Mouse (Mus musculus) central nervous system, embryonic 18 days (tissue): ENCODE measurements around the gene Arl8b. TPM values are rescaled to one million over a fixed set of nuclear protein-coding genes. Genes with fewer than 3 reads are reported as not detected.

Experiments used
- polyA plus RNA-seq: library from polyadenylated mRNA; depleted of rRNA; stranded (reverse); fragments of >200 nt; gene quantifications from 2 replicates; pipeline ENCODE4 v1.2.3, GENCODE M21; 2012; rRNA removed

Arl8b gene
- 41.4 and 41.7 TPM in 2 replicates for polyA plus RNA-seq

GRCm38 (mm10) chr6:108782526-108783183, at the start of gene Arl8b:
Gene Arl8b, plus strand, starts transcription at chr6:108783099.

GRCm38 (mm10) chr6:108828234-108828868, 45.5 kb downstream of the Arl8b start, which contains the start of gene Edem1:
Gene Edem1, plus strand, starts transcription at chr6:108828641.

Other genes with a start within 250 kb of the Arl8b start
- gene Bhlhe40, start 122.5 kb upstream of the Arl8b start, polyA plus RNA-seq: 7.4 and 7.8 TPM in 2 replicates
- gene Edem1, start 45.5 kb downstream of the Arl8b start, polyA plus RNA-seq: 13.5 and 13.9 TPM in 2 replicates